Mouse (Mus musculus) intestine, embryonic 14.5 days (tissue): ENCODE measurements around the gene Uchl5. TPM values are rescaled to one million over a fixed set of nuclear protein-coding genes. Genes with fewer than 3 reads are reported as not detected.

Source experiments
- ATAC-seq: fragments of 200-750 bp; cut with Nextera tagmentation; replicated peaks from 2 replicates; pipeline ENCODE4 v1.8.0; 2017; ENCODE audit warnings: low read depth, moderate number of reproducible peaks, moderate TSS enrichment, moderate library complexity; ENCODE audit not compliant: low FRiP score, low TSS enrichment
- DNase-seq: peaks from one replicate; pipeline ENCODE4 v3.0.0-alpha.2; 2018; ENCODE audit warnings: low spot score
- H3K27ac ChIP-seq: fragments of 300-500 bp; sonication (generic); 2 replicates; pipeline ENCODE4 v1.5.1; 2014; ENCODE audit warnings: low read depth, mild to moderate bottlenecking, control low read depth
- H3K27me3 ChIP-seq: fragments of 300-500 bp; sonication (generic); replicated peaks from 2 replicates; pipeline ENCODE4 v1.6.1; 2014; ENCODE audit warnings: low read length, control low read depth; ENCODE audit not compliant: control insufficient read depth, insufficient read depth
- H3K36me3 ChIP-seq: fragments of 300-500 bp; sonication (generic); 2 replicates; pipeline ENCODE4 v1.6.1; 2014; ENCODE audit warnings: low read length, control low read depth; ENCODE audit not compliant: control insufficient read depth, insufficient read depth
- H3K4me1 ChIP-seq: fragments of 300-500 bp; sonication (generic); replicated peaks from 2 replicates; pipeline ENCODE4 v1.6.1; 2014; ENCODE audit warnings: low read length, control low read depth, mixed read lengths; ENCODE audit not compliant: control insufficient read depth, insufficient read depth
- H3K4me2 ChIP-seq: fragments of 300-500 bp; sonication (generic); 2 replicates; pipeline ENCODE4 v1.6.1; 2014; ENCODE audit warnings: low read length
- H3K4me3 ChIP-seq: fragments of 300-500 bp; sonication (generic); 2 replicates; pipeline ENCODE4 v1.5.1; 2014; ENCODE audit warnings: low read depth, low read length, control low read depth, mixed read lengths
- H3K9ac ChIP-seq: fragments of 300-500 bp; sonication (generic); 2 replicates; pipeline ENCODE4 v1.6.1; 2014; ENCODE audit warnings: mild to moderate bottlenecking, low read length
- H3K9me3 ChIP-seq: fragments of 300-500 bp; sonication (generic); 2 replicates; pipeline ENCODE4 v1.6.1; 2016; ENCODE audit warnings: low read length, control low read depth; ENCODE audit not compliant: control insufficient read depth
- WGBS: fragments of 180-500 bp; shearing (Covaris S2); extraction: QIAGEN DNeasy Blood & Tissue Kit; methylation state at CpG from one replicate; pipeline ENCODE4 v1.1.7; 2014; 5-methylcytosine and 5-hydroxymethylcytosine counted together
- polyA plus RNA-seq: library from polyadenylated mRNA; unstranded; fragments of >200 nt; fragmentation: Nextera tagmentation; extraction: Ambion mirVana; gene quantifications from 2 replicates; pipeline ENCODE4 v1.2.1, GENCODE M21; 2014

Uchl5 gene
- polyA plus RNA-seq, 1 experiment from 2014 or later: 75.3 TPM

DNA sequence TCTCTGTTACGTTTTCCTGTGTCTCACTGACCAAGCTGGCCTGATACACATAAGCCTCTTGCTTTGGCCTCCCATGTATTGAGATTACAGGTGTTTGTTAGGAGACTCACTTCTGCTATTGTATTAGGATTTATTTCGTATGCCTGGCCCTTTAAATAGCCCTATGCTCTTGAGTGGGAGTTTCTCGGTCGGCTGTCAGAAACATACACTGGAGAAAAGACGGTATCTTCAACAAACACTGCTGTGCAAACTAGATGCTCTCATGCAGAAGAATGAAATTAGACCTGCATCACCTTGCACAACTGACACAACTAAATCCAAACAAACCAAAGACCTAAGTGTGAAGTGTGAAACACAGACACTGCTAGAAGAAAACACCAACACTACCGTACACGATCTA is 4.0 kb upstream of the Uchl5 start:
- Histone ChIP-seq H3K36me3 (peaks cover 11% of the 10 kb centered on the region; the same call in 1 of the 2 replicates), H3K27me3 (no peaks in the 10 kb centered on the region), H3K9me3 (no peaks in the 10 kb centered on the region), H3K27ac (no peak overlapping the region), H3K4me1 (peaks cover 2% of the 10 kb centered on the region), H3K4me3 (no peak overlapping the region), H3K9ac (no peak overlapping the region), H3K4me2 (no peak overlapping the region)
- ATAC-seq (no peak), DNase-seq (no peak)
- 71% methylated on average over 7 of the region's 7 CpGs for WGBS

DNA sequence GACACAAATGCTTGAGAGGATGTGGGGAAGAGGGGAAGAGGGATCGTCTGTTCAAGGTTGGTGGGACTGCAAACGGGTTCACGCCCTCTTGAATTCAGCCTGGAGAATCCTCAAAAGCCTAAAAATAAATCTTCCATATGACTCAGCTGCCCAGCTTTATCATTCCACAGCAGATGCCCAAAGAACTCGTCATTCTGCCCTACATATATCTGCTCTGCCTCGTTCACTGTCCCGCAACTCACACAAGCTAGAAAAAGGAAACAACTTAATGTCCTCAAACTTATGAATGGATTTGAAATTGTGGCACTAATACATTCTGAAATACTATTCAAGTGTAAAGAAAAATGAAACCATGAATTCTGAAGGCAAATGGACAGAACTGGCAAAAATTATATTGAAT is 3.2 kb upstream of the Uchl5 start:
- ATAC-seq (no peak), DNase-seq (no peak)
- Histone ChIP-seq H3K4me3 (no peak overlapping the region), H3K27me3 (no peaks in the 10 kb centered on the region), H3K9ac (no peak overlapping the region), H3K4me2 (no peak overlapping the region), H3K9me3 (no peaks in the 10 kb centered on the region), H3K4me1 (peaks cover 10% of the 10 kb centered on the region), H3K27ac (no peak overlapping the region), H3K36me3 (peaks cover 11% of the 10 kb centered on the region; the same call in 1 of the 2 replicates)
- WGBS: 58% methylated on average over 6 of the region's 6 CpGs

DNA sequence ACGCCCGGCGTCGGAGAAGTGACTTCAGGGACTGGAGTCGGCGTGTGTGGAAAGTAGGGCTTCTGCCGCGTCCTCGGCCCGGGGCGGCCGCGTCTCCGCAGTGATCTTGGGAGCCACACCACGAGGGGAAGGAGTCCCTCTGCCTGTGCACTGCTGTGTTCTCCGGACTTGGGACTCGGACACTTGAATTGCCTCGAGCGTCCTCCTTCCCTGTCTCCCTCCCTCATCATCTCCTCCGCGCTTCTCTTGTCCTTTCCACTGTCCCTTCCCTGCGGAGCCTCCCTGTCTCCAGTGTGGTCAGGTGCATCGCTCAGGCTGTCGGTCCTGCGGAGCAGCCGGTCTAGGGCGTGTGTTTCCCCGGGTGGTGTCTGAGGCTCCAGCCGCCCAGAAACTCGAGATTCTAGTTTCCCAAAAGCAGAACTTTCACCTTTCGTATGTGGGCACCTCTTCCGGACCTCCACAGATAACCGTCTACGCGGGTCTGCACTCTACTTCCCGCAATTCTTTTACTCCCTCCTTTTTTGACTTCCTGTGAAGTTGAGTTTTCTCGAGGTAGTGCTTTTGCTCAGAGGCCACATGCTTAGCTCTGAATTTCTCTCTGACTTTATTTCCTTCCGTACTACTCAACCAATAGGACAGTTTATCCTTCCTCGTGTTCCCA is 616 bp downstream of the Uchl5 start:
- Histone ChIP-seq H3K9ac (peak overlapping the region; percentile 63), H3K4me1 (peaks cover 10% of the 10 kb centered on the region), H3K9me3 (no peaks in the 10 kb centered on the region), H3K27me3 (no peaks in the 10 kb centered on the region), H3K4me3 (peak overlapping the region; percentile 71), H3K27ac (peak overlapping the region; percentile 64), H3K36me3 (peaks cover 11% of the 10 kb centered on the region), H3K4me2 (peak overlapping the region; percentile 70)
- under 1% methylated on average over 39 of the region's 39 CpGs for WGBS
- ATAC-seq: peak; percentile 56
- DNase-seq: peak; percentile 79

DNA sequence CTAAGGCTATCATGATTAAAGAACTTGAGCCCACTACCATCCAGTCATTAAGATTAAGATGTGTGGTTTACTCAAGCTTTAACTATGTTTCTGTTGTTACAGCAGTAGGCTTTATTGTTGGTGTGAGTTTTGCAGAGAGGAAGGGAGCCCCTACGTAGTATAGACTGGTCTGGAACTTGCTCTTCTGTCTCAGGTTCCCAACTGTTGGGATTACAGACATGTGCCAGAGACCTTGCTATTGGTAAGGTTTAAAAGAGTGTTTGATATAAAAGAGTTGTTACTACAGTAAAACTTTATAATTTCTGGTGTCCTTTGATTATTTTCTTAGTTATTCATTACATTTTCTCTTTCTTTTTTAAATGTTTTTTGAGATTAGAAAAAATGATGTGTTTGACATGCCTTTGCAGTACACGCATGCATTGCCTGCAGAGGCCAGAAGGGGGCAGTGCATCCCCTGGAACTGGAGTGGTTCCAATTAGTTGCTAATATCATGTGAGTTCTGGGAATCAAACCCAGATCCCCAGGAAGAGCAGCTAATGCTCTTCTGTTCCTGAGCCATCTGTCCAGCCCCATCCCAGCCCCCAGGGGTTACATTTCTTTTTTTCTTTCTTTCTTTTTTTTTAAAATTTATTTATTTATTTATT is 11.6 kb downstream of the Uchl5 start:
- DNase-seq (peak; percentile 70), ATAC-seq (no peak)
- no peak overlapping the region for H3K4me3 ChIP-seq
- no peaks in the 10 kb centered on the region for H3K9me3 ChIP-seq
- WGBS: 90% methylated on average over 2 of the region's 2 CpGs
- no peak overlapping the region for H3K27ac ChIP-seq
- H3K4me1 ChIP-seq: no peaks in the 10 kb centered on the region
- peaks cover 7% of the 10 kb centered on the region; the same call in 1 of the 2 replicates for H3K36me3 ChIP-seq
- H3K27me3 ChIP-seq: no peaks in the 10 kb centered on the region
- no peak overlapping the region for H3K9ac ChIP-seq
- H3K4me2 ChIP-seq: no peak overlapping the region

DNA sequence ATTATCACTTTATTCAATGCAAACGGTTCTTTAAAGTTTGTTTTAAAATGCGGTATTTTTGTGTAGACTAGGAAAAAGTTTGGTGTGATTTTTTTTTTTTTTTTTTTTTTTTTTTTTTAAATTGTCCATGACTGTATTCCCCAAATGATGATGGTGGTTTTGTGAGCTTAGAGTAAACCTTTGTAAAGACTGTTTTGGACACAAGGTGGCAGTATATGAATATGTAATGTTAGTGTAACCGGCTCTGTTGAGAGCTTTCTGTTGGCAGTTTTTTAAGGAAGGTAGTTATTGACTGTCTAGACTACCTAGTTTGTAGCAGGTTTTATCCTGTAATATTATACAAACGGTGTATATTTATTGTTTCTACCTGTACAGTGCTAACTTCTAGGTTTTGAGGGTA is 26.5 kb downstream of the Uchl5 start:
- Histone ChIP-seq H3K27ac (no peak overlapping the region), H3K9me3 (no peaks in the 10 kb centered on the region), H3K27me3 (no peaks in the 10 kb centered on the region), H3K36me3 (peaks cover 21% of the 10 kb centered on the region), H3K9ac (no peak overlapping the region), H3K4me1 (no peaks in the 10 kb centered on the region), H3K4me3 (no peak overlapping the region), H3K4me2 (no peak overlapping the region)
- DNase-seq (no peak), ATAC-seq (peak; percentile 55; the same call in 1 of the 2 replicates)
- 45% methylated on average over 4 of the region's 4 CpGs for WGBS

DNA sequence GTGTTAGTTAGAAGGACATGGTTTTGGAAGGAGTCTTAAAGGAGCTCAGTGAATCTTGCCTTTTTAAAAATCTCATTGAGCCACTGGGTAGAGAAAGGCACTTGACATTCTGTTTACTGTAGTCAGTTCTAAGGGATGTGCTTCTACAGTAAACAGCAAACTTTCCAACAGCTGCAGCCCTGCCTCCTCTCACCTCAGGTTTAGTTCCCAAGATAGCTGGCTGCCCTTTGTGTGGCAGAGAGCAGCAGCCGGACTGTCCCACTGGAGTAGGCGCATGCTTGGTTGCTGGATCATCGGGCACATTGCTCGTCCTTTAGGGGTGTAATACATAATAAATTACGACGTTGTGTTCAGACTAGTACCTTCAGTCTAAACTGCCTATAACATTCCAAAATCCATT is 32.0 kb downstream of the Uchl5 start:
- WGBS: 76% methylated on average over 6 of the region's 6 CpGs
- H3K9me3 ChIP-seq: no peaks in the 10 kb centered on the region
- no peaks in the 10 kb centered on the region for H3K4me1 ChIP-seq
- H3K27me3 ChIP-seq: no peaks in the 10 kb centered on the region
- no peak overlapping the region for H3K27ac ChIP-seq
- ATAC-seq: no peak
- H3K4me3 ChIP-seq: no peak overlapping the region
- no peak overlapping the region for H3K9ac ChIP-seq
- H3K36me3 ChIP-seq: peaks cover 8% of the 10 kb centered on the region
- H3K4me2 ChIP-seq: no peak overlapping the region
- DNase-seq: no peak

DNA sequence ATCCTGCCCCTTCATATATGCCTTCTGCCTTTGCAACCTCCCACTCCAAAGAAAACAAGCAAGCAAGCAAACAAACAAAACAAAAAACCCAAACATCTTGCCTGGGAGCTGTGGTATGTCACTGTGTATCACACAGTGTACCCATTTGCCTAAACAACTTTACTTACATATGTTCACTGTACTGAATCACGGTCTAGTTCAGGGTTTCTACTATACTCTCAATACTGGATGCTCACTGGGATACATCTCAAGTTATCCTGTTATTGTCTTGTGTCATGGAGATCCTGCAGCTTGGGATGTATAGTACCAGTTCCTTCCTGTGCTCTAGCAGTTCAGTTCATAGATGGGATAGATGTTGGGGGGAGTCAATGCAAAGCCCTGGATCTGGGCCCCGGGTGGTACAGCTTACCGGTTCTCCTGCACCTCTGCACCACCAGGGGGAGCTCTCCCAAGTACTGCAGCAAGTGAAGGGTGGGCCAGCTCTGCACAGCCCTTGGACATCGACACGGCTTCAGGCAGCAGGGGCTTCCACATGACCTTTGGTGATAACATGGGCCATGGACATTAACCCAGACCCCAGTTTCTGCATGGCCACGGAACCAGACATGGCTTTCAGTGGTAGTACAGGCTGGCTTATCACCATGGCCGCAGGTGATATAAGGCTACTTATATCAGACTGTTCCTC is 36.7 kb downstream of the Uchl5 start:
- WGBS: 46% methylated on average over 7 of the region's 7 CpGs

DNA sequence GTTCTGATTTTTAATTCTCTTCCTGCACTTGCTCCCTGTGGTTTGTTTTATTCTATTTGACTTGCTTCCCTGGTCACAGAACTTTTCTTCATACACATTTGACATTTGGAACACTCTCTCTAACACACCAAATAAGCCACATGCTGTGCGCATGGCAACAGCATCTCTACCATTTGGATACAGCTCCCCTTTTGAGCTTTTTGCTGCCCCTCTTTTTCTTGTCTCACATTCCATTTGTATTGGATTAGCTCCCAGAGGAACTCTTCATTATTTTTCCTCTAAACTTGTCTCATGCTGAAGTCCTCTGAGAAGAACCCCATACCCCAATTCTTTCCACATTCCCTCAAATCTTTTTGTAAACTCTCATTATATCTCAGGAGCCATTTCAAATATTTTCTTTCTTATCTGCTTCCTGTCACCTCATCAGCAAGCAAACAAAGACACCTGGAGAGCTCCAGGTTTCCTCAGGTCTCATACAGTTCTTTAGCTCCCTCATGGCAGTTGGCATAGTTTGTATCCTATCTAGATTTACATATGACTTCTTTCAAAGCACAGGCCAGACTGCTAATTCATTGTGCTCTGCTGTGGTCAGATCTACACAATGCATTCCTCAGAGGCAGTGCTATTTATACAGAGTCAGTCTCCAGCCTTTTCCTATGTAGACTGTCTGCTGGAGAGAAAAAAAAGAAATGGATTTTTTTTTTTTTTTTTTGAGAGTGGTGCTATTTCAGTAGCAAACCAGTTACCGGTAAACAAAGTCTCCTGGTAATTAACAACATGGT is 43.2 kb downstream of the Uchl5 start:
- no peaks in the 10 kb centered on the region for H3K27me3 ChIP-seq
- H3K4me2 ChIP-seq: no peak overlapping the region
- no peak overlapping the region for H3K4me3 ChIP-seq
- H3K27ac ChIP-seq: no peak overlapping the region
- 85% methylated on average over 2 of the region's 2 CpGs for WGBS
- no peaks in the 10 kb centered on the region for H3K36me3 ChIP-seq
- H3K9ac ChIP-seq: no peak overlapping the region
- H3K9me3 ChIP-seq: no peaks in the 10 kb centered on the region
- ATAC-seq: no peak
- H3K4me1 ChIP-seq: no peaks in the 10 kb centered on the region
- no peak for DNase-seq

More for the DNA sequence above, 36.7 kb downstream of the Uchl5 start:
- no peak overlapping the region for H3K4me3 ChIP-seq
- peak; percentile 77 for DNase-seq
- H3K4me2 ChIP-seq: no peak overlapping the region
- H3K27ac ChIP-seq: no peak overlapping the region
- ATAC-seq: peak; percentile 77; the same call in 1 of the 2 replicates
- no peaks in the 10 kb centered on the region for H3K36me3 ChIP-seq
- no peaks in the 10 kb centered on the region for H3K4me1 ChIP-seq
- no peaks in the 10 kb centered on the region for H3K27me3 ChIP-seq
- no peaks in the 10 kb centered on the region for H3K9me3 ChIP-seq
- no peak overlapping the region for H3K9ac ChIP-seq
